Comparison of ENCODE assay signal across 15 mouse cellular contexts in the genomic region with DNA sequence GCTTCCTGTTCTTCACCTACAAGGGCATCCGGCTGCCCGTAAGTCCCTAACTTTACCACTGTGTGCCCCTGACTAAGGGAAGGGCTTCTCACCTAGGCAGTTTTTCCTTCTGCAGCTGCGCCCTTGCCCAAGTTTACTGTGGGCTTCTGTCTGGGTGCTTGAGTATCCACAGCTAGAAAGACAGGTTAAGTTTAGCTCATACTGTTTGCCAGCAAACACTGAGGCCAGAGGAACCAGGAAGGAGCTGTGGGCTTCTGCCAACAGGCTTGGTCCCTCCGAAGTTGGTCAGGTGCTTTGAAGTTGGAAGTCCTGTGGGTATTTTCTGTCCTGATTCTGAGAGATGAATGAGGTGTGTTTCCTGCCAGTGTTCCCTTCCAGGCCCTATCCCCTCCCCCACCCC. TPM values are rescaled to one million over a fixed set of nuclear protein-coding genes. Genes with fewer than 3 reads are reported as not detected.
DNase-seq lines count a peak whose midpoint lies in the region; ATAC-seq and TF ChIP-seq lines count a peak whose summit lies in the region.
"Had no signal": no experiment of that assay in that cellular context is flagged by ENCODE, and none has a peak within 500 bp of the region (broad histone marks: within the 10 kb centered on the region; RNA-seq: fewer than 3 reads in every experiment).

No protein-coding gene starts in this region.

- H3K79me2 ChIP-seq in macrophage (ENCODE audit: inconsistent target) = peaks cover 93% of the 10 kb centered on the region

- H3K9me3 ChIP-seq in intestine, postnatal 0 days (ENCODE audit: control insufficient read depth) = no peaks in the 10 kb centered on the region
- H3K9me3 ChIP-seq: embryonic facial prominence, embryonic 15.5 days; limb, embryonic 15.5 days; midbrain, embryonic 13.5 days had no signal

- H3K27me3 ChIP-seq in intestine, postnatal 0 days (replicated peaks; ENCODE audit: control insufficient read depth, insufficient read depth, low read length) = no peaks in the 10 kb centered on the region

- H3K4me2 ChIP-seq in intestine, postnatal 0 days (replicated peaks; ENCODE audit: low read depth) = peak overlapping the region; percentile 45
- H3K4me2 ChIP-seq: embryonic facial prominence, embryonic 15.5 days; limb, embryonic 15.5 days; midbrain, embryonic 13.5 days had no signal

- TF ChIP-seq POLR2A in lung, adult 2 months (IDR thresholded peaks at IDR 0.05; ENCODE audit: borderline replicate concordance, extremely low read depth, low read depth, low read length) = no peak

- H3K27ac ChIP-seq in intestine, postnatal 0 days (ENCODE audit: low read depth, low read length) = peak overlapping the region; percentile 80
- peak overlapping the region; percentile 45 for H3K27ac ChIP-seq in macrophage
- H3K27ac ChIP-seq: embryonic facial prominence, embryonic 15.5 days; heart, adult 2 months; hindbrain, postnatal 0 days; limb, embryonic 15.5 days; midbrain, embryonic 13.5 days had no signal

- no peak for TF ChIP-seq CTCF in intestine, postnatal 0 days (IDR thresholded peaks at IDR 0.05; ENCODE audit: low read depth)
- no peak for TF ChIP-seq CTCF in lung, adult 2 months (IDR thresholded peaks at IDR 0.05; ENCODE audit: insufficient read depth, low read length)

- 0 out of 2 replicates have a peak, but pooled peaks cover 8% of the 10 kb centered on the region for H3K4me1 ChIP-seq in intestine, postnatal 0 days (replicated peaks; ENCODE audit: control insufficient read depth, insufficient read depth, low read length)
- 0 out of 2 replicates have a peak, but pooled peaks cover 2% of the 10 kb centered on the region for H3K4me1 ChIP-seq in lung, adult 2 months (ENCODE audit: control insufficient read depth, insufficient read depth, low read length)

- no peak overlapping the region for H3K9ac ChIP-seq in intestine, postnatal 0 days (ENCODE audit: low read depth, low read length)
- H3K9ac ChIP-seq: embryonic facial prominence, embryonic 15.5 days; limb, embryonic 15.5 days; liver, postnatal 0 days; midbrain, embryonic 13.5 days had no signal

- peaks cover 6% of the 10 kb centered on the region; the same call in 1 of the 2 replicates for H3K36me3 ChIP-seq in intestine, postnatal 0 days (ENCODE audit: control insufficient read depth, insufficient read depth)
- no peaks in the 10 kb centered on the region for H3K36me3 ChIP-seq in macrophage (ENCODE audit: inconsistent target)
- H3K36me3 ChIP-seq: embryonic facial prominence, embryonic 15.5 days; limb, embryonic 15.5 days; midbrain, embryonic 13.5 days had no signal

- ATAC-seq in intestine, postnatal 0 days = no peak
- ATAC-seq: hindbrain, postnatal 0 days; liver, postnatal 0 days; midbrain, embryonic 13.5 days had no signal

- WGBS in intestine, postnatal 0 days = 33% methylated on average over 4 of the region's 4 CpGs
- WGBS in lung, adult 2 months = 22% methylated on average over 4 of the region's 4 CpGs
- 42% methylated on average over 4 of the region's 4 CpGs for WGBS in macrophage (ENCODE audit: missing documents)

- H3K4me3 ChIP-seq in intestine, postnatal 0 days (ENCODE audit: low read depth, low read length) = no peak overlapping the region
- H3K4me3 ChIP-seq in lung, adult 2 months (replicated peaks; ENCODE audit: extremely low read depth, low read depth, low read length) = no peak overlapping the region
- no peak overlapping the region for H3K4me3 ChIP-seq in macrophage (ENCODE audit: inconsistent target)
- H3K4me3 ChIP-seq: embryonic facial prominence, embryonic 15.5 days; heart, adult 2 months; limb, embryonic 15.5 days; midbrain, embryonic 13.5 days had no signal

- peak; percentile 42 for DNase-seq in kidney, adult 9 months
- DNase-seq in kidney, adult 18-20 months = no peak
- DNase-seq in lung, adult 2 months = peak; percentile 25
- DNase-seq in testis, postnatal 14 days (ENCODE audit: low spot score) = no peak
- DNase-seq in cerebellum, adult 8-10 months = no peak
- no peak for DNase-seq in gastrocnemius, postnatal 10 days
- DNase-seq: cerebellum, adult 2 months; liver, postnatal 0 days had no signal

RNA-seq across cellular contexts. Expression of a gene that starts 4.6 kb away (rescaled TPM):
- polyA plus RNA-seq in intestine, postnatal 0 days (2015; fragmentation: Nextera tagmentation; extraction: Ambion mirVana) = 23.4 and 24.3 TPM in 2 replicates
- 4.3 TPM in 2 replicates for polyA plus RNA-seq in lung, adult 2 months (2012; rRNA removed)
- total RNA-seq in macrophage (2018; cell fraction: chromatin; rRNA removed) = 100 to 1,000 TPM in 17 of 26 experiments, 10 to 100 TPM in 9; 39.4 to 264 (median 122) TPM
- 10 to 100 TPM; 40.7 to 78.8 (median 58.0) TPM for total RNA-seq in macrophage (2018; cell fraction: cytosol; rRNA removed)
- 100 to 1,000 TPM in 16 of 26 experiments, 10 to 100 TPM in 10; 44.9 to 308 (median 112) TPM for total RNA-seq in macrophage (2018; cell fraction: nucleus; rRNA removed)
- polyA plus RNA-seq in macrophage (2018) = 28.4 to 79.0 TPM (median 38.4 TPM) in 3 replicates
- 1 to 10 TPM; 1.3 to 2.3 TPM for total RNA-seq in gastrocnemius, postnatal 10 days (2021)

Comparison
In these comparisons a context has a peak if more than half of its experiments do, and no peak if none do; other contexts are left out.
1. DNase-seq: peak in kidney, adult 9 months (single experiment) and lung, adult 2 months (single experiment); none in kidney, adult 18-20 months (single experiment), testis, postnatal 14 days (single experiment), cerebellum, adult 8-10 months (single experiment) and gastrocnemius, postnatal 10 days (single experiment).